Mouse (Mus musculus) neural tube, embryonic 15.5 days (tissue): ENCODE data around the gene Gm9903. TPM values are rescaled to one million over a fixed set of nuclear protein-coding genes. Genes with fewer than 3 reads are reported as not detected.
A peak's percentile ranks its signal among the peaks of the same experiment; 100 is the strongest.

Experiments used
- ATAC-seq: fragments of 200-750 bp; cut with Nextera tagmentation; 2 replicates; pipeline ENCODE4 v1.8.0; 2017; ENCODE audit warnings: mild to moderate bottlenecking, moderate TSS enrichment, moderate library complexity; ENCODE audit not compliant: low FRiP score
- H3K27ac ChIP-seq: fragments of 300-500 bp; sonication (generic); replicated peaks from 2 replicates; pipeline ENCODE4 v1.5.1; 2015; ENCODE audit warnings: mild to moderate bottlenecking, inconsistent platforms
- H3K27me3 ChIP-seq: fragments of 300-500 bp; sonication (generic); replicated peaks from 2 replicates; pipeline ENCODE4 v1.6.1; 2015; ENCODE audit warnings: inconsistent platforms
- H3K36me3 ChIP-seq: fragments of 300-500 bp; sonication (generic); 2 replicates; pipeline ENCODE4 v1.6.1; 2015; ENCODE audit warnings: inconsistent platforms
- H3K4me1 ChIP-seq: fragments of 300-500 bp; sonication (generic); 2 replicates; pipeline ENCODE4 v1.6.1; 2015; ENCODE audit warnings: inconsistent platforms
- H3K4me2 ChIP-seq: fragments of 300-500 bp; sonication (generic); 2 replicates; pipeline ENCODE4 v1.6.1; 2015; ENCODE audit warnings: inconsistent platforms, mild to moderate bottlenecking, moderate library complexity
- H3K4me3 ChIP-seq: fragments of 300-500 bp; sonication (generic); replicated peaks from 2 replicates; pipeline ENCODE4 v1.5.1; 2015; ENCODE audit warnings: mild to moderate bottlenecking, inconsistent platforms
- H3K9ac ChIP-seq: fragments of 300-500 bp; sonication (generic); replicated peaks from 2 replicates; pipeline ENCODE4 v1.6.1; 2015; ENCODE audit warnings: mild to moderate bottlenecking, inconsistent platforms
- H3K9me3 ChIP-seq: fragments of 300-500 bp; sonication (generic); replicated peaks from 2 replicates; pipeline ENCODE4 v1.6.1; 2016; ENCODE audit warnings: inconsistent platforms
- WGBS: fragments of 180-500 bp; shearing (Covaris S2); methylation state at CpG from one replicate; pipeline ENCODE4 v1.1.7; 2015; ENCODE audit warnings: mixed read lengths; 5-methylcytosine and 5-hydroxymethylcytosine counted together
- polyA plus RNA-seq: library from polyadenylated mRNA; unstranded; fragments of >200 nt; fragmentation: Nextera tagmentation; extraction: Ambion mirVana; gene quantifications from 2 replicates; pipeline ENCODE4 v1.2.1, GENCODE M21; 2015

The Gm9903 gene
- polyA plus RNA-seq, 1 experiment from 2014 or later, result 0.59 TPM

- ATAC-seq, result no peak
- WGBS, result 91% methylated on average over 2 of the region's 2 CpGs
These were observed 7.1 kb upstream of the Gm9903 start for GRCm38 (mm10) chr5:33622671-33623070.

GRCm38 (mm10) chr5:33623766-33624165, 6.0 kb upstream of the Gm9903 start:
- no peaks in the 10 kb centered on the region for H3K36me3 ChIP-seq
- H3K27me3 ChIP-seq, result no peaks in the 10 kb centered on the region
- no peak overlapping the region for H3K4me3 ChIP-seq
- no peak overlapping the region for H3K27ac ChIP-seq
- H3K4me2 ChIP-seq, result no peak overlapping the region
- H3K9me3 ChIP-seq, result no peaks in the 10 kb centered on the region
- no peak overlapping the region for H3K9ac ChIP-seq
- WGBS, result 71% methylated on average over 3 of the region's 3 CpGs
- H3K4me1 ChIP-seq, result peaks cover 13% of the 10 kb centered on the region
- ATAC-seq, result no peak

More at GRCm38 (mm10) chr5:33622671-33623070, 7.1 kb upstream of the Gm9903 start:
- Histone ChIP-seq H3K4me3 (no peak overlapping the region), H3K4me1 (peaks cover 4% of the 10 kb centered on the region), H3K9ac (no peak overlapping the region), H3K4me2 (no peak overlapping the region), H3K27ac (no peak overlapping the region), H3K36me3 (no peaks in the 10 kb centered on the region), H3K9me3 (no peaks in the 10 kb centered on the region), H3K27me3 (no peaks in the 10 kb centered on the region)

GRCm38 (mm10) chr5:33627968-33628367, 1.8 kb upstream of the Gm9903 start:
- H3K4me3 ChIP-seq, result peak overlapping the region; percentile 86; the same call in 1 of the 2 replicates
- peaks cover 23% of the 10 kb centered on the region for H3K4me1 ChIP-seq
- no peak overlapping the region for H3K27ac ChIP-seq
- peak overlapping the region; percentile 92 for H3K4me2 ChIP-seq
- ATAC-seq, result no peak
- no peaks in the 10 kb centered on the region for H3K27me3 ChIP-seq
- no peaks in the 10 kb centered on the region for H3K36me3 ChIP-seq
- WGBS, result 23% methylated on average over 4 of the region's 4 CpGs
- H3K9me3 ChIP-seq, result no peaks in the 10 kb centered on the region
- H3K9ac ChIP-seq, result no peak overlapping the region

- Histone ChIP-seq H3K9me3 (no peaks in the 10 kb centered on the region), H3K36me3 (no peaks in the 10 kb centered on the region), H3K9ac (peak overlapping the region; percentile 67), H3K4me1 (peaks cover 23% of the 10 kb centered on the region), H3K4me2 (peak overlapping the region; percentile 92), H3K4me3 (peak overlapping the region; percentile 86), H3K27ac (peak overlapping the region; percentile 92), H3K27me3 (no peaks in the 10 kb centered on the region)
- WGBS, result under 1% methylated on average over 24 of the region's 24 CpGs
- ATAC-seq, result no peak; the same call in 1 of the 2 replicates
These were observed 865 bp upstream of the Gm9903 start for GRCm38 (mm10) chr5:33628820-33629300.

GRCm38 (mm10) chr5:33630061-33630460, 336 bp downstream of the Gm9903 start:
- ATAC-seq, result peak; percentile 39
- peak overlapping the region; percentile 92 for H3K27ac ChIP-seq
- no peaks in the 10 kb centered on the region for H3K27me3 ChIP-seq
- peak overlapping the region; percentile 54 for H3K9ac ChIP-seq
- H3K4me2 ChIP-seq, result peak overlapping the region; percentile 92
- H3K9me3 ChIP-seq, result no peaks in the 10 kb centered on the region
- peak overlapping the region; percentile 86 for H3K4me3 ChIP-seq
- H3K4me1 ChIP-seq, result peaks cover 23% of the 10 kb centered on the region
- H3K36me3 ChIP-seq, result no peaks in the 10 kb centered on the region
- 6% methylated on average over 9 of the region's 9 CpGs for WGBS

- Histone ChIP-seq H3K27me3 (no peaks in the 10 kb centered on the region), H3K9me3 (no peaks in the 10 kb centered on the region), H3K36me3 (no peaks in the 10 kb centered on the region), H3K9ac (0 out of 2 replicates have a peak overlapping the region, but pooled peaks have one; percentile 54), H3K4me3 (peak overlapping the region; percentile 86), H3K4me2 (peak overlapping the region; percentile 92), H3K27ac (no peak overlapping the region), H3K4me1 (peaks cover 23% of the 10 kb centered on the region)
- ATAC-seq, result no peak
- WGBS, result 81% methylated on average over 4 of the region's 4 CpGs
These were observed 890 bp downstream of the Gm9903 start for GRCm38 (mm10) chr5:33630615-33631014.

GRCm38 (mm10) chr5:33632526-33632925, 2.8 kb downstream of the Gm9903 start:
- no peaks in the 10 kb centered on the region for H3K27me3 ChIP-seq
- no peak overlapping the region for H3K9ac ChIP-seq
- H3K4me1 ChIP-seq, result peaks cover 23% of the 10 kb centered on the region
- 96% methylated on average over 1 of the region's 1 CpGs for WGBS
- H3K4me2 ChIP-seq, result no peak overlapping the region
- H3K4me3 ChIP-seq, result no peak overlapping the region
- ATAC-seq, result no peak
- H3K9me3 ChIP-seq, result no peaks in the 10 kb centered on the region
- H3K27ac ChIP-seq, result no peak overlapping the region
- 0 out of 2 replicates have a peak, but pooled peaks cover under 1% of the 10 kb centered on the region for H3K36me3 ChIP-seq

GRCm38 (mm10) chr5:33635361-33635760, 5.6 kb downstream of the Gm9903 start:
- Histone ChIP-seq H3K27me3 (no peaks in the 10 kb centered on the region), H3K9me3 (no peaks in the 10 kb centered on the region), H3K4me3 (no peak overlapping the region), H3K4me1 (peaks cover 7% of the 10 kb centered on the region), H3K4me2 (no peak overlapping the region), H3K9ac (no peak overlapping the region), H3K27ac (no peak overlapping the region), H3K36me3 (peaks cover 8% of the 10 kb centered on the region)
- ATAC-seq, result no peak
- WGBS, result 87% methylated on average over 3 of the region's 3 CpGs

- Histone ChIP-seq H3K4me2 (no peak overlapping the region), H3K27me3 (no peaks in the 10 kb centered on the region), H3K27ac (no peak overlapping the region), H3K4me3 (no peak overlapping the region), H3K4me1 (no peaks in the 10 kb centered on the region), H3K9ac (no peak overlapping the region), H3K9me3 (no peaks in the 10 kb centered on the region), H3K36me3 (peaks cover 26% of the 10 kb centered on the region)
- ATAC-seq, result no peak
- WGBS, result 84% methylated on average over 3 of the region's 3 CpGs
These were observed 8.1 kb downstream of the Gm9903 start for GRCm38 (mm10) chr5:33637606-33638350.

GRCm38 (mm10) chr5:33638826-33639225, 9.1 kb downstream of the Gm9903 start:
- no peak overlapping the region for H3K27ac ChIP-seq
- no peak overlapping the region for H3K4me2 ChIP-seq
- H3K9me3 ChIP-seq, result no peaks in the 10 kb centered on the region
- H3K4me3 ChIP-seq, result no peak overlapping the region
- 74% methylated on average over 4 of the region's 4 CpGs for WGBS
- no peak overlapping the region for H3K9ac ChIP-seq
- H3K36me3 ChIP-seq, result peaks cover 36% of the 10 kb centered on the region
- no peaks in the 10 kb centered on the region for H3K4me1 ChIP-seq
- ATAC-seq, result no peak
- H3K27me3 ChIP-seq, result no peaks in the 10 kb centered on the region

GRCm38 (mm10) chr5:33640652-33641051, 10.9 kb downstream of the Gm9903 start:
- 37% methylated on average over 3 of the region's 3 CpGs for WGBS
- Histone ChIP-seq H3K27ac (no peak overlapping the region), H3K27me3 (no peaks in the 10 kb centered on the region), H3K4me2 (no peak overlapping the region), H3K36me3 (peaks cover 49% of the 10 kb centered on the region), H3K4me3 (no peak overlapping the region), H3K9me3 (no peaks in the 10 kb centered on the region), H3K9ac (no peak overlapping the region), H3K4me1 (no peaks in the 10 kb centered on the region)
- no peak for ATAC-seq

- peaks cover 38% of the 10 kb centered on the region for H3K36me3 ChIP-seq
- H3K9ac ChIP-seq, result peak overlapping the region; percentile 85
- peak overlapping the region; percentile 85 for H3K4me3 ChIP-seq
- H3K4me2 ChIP-seq, result peak overlapping the region; percentile 68
- H3K27ac ChIP-seq, result peak overlapping the region; percentile 99; the same call in 1 of the 2 replicates
- ATAC-seq, result no peak
- H3K4me1 ChIP-seq, result peaks cover 39% of the 10 kb centered on the region
- H3K9me3 ChIP-seq, result no peaks in the 10 kb centered on the region
- H3K27me3 ChIP-seq, result no peaks in the 10 kb centered on the region
- 13% methylated on average over 2 of the region's 2 CpGs for WGBS
These were observed 21.3 kb downstream of the Gm9903 start for GRCm38 (mm10) chr5:33651017-33651416.
